Mouse (Mus musculus) kidney, postnatal 10 days (tissue): Measurements from ENCODE around the gene Rpl10-ps3.

ENCODE experiments used
- DNase-seq: peaks from one replicate; pipeline ENCODE4 v3.0.0; 2021; ENCODE audit warnings: mixed read lengths

Gene Rpl10-ps3

GRCm38 (mm10) chr9:50305666-50306402 is 38.9 kb downstream of the Rpl10-ps3 start:
- peak; percentile 8 for DNase-seq

GRCm38 (mm10) chr9:50305046-50305445 is 39.7 kb downstream of the Rpl10-ps3 start:
- peak; percentile 31 for DNase-seq

GRCm38 (mm10) chr9:50304004-50304403 is 40.8 kb downstream of the Rpl10-ps3 start:
- DNase-seq: peak; percentile 82

GRCm38 (mm10) chr9:50301722-50302121 is 43.0 kb downstream of the Rpl10-ps3 start:
- no peak for DNase-seq

GRCm38 (mm10) chr9:50298389-50298788 is 46.4 kb downstream of the Rpl10-ps3 start:
- peak; percentile 36 for DNase-seq
